Mouse (Mus musculus) frontal cortex, adult (tissue): ENCODE measurements around the gene Mras.

Experiments
- ATAC-seq: cut with Nextera tagmentation; 2 replicates; pipeline ENCODE4 v1.9.2; 2017; ENCODE audit warnings: mild to moderate bottlenecking, moderate library complexity, mixed read lengths; ENCODE audit not compliant: low TSS enrichment

Gene Mras

DNA sequence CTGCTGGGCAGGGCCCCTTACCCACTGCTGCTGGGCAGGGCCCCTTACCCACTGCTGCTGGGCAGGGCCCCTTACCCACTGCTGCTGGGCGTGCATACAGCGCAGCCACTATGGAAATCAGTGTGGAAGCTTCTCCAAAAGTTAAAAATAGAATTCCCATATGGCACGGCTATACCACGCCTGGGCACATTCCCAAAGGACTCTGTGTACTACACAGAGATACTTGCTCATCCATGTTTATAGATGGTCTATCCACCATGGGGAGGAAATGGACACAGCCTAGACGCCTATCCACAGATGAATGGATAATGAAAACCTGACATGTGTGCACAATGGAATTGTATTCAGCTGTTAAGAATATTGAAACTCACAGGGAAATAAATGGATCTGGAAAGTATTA, 3.8 kb upstream of the Mras start:
- peak; percentile 32 for ATAC-seq

DNA sequence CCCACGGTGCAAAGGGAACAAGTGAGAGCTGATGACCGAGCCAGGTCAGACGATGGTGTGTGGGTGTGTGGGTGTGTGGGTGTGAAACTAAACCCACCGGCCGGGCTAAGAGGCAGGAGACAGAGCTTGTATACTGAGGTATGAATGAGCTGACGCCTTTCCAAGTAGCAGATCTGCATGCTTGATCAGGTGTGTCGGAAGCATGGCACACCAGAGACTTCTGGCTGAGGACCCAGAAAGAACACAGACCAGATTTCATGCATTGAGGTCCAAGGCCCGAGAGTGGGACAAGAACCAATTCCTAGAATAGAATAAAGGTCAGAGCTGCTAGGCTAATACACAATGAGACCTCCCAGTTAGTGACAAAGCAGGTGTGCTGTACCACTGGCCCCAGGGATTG, 1.9 kb upstream of the Mras start:
- ATAC-seq: no peak

DNA sequence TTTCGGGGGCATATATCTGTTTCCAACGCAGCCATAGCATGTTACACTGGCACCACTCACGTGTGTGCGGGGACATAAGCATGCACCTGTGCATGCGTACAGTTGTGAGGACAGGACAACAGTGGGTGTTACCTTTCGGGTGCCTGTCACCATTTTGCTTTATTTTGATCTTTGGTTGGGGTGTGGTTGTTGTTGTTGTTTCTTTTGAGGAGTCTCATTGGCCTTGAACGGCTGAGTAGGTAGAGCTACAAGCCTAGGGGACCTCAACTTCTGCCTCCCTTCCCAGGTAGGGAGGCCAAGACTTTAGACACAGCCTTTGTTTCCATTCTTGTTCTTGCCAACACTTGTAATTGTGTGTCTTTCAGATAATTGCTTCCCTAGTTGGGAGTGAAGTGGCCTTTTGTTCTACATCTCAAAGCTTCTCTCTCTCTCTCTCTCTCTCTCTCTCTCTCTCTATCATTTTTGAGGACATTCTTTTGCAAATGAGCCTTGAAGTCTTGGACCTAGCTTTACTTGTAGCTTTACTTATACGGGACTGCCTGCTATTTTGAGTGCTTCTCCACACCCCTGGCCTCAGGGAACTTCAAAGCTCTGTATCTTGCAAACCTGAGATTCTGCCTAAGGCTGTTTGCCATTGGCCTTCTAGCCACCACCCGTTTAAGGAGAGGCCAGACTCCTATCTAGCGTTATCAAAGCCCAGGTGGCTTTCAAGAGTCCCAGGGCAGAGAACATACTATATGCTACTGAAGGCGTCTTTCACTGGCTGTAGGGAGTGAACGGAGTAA, 792 bp upstream of the Mras start:
- no peak for ATAC-seq

GRCm38 (mm10) chr9:99436182-99437030, 775 bp downstream of the Mras start:
- peak; percentile 46 for ATAC-seq

GRCm38 (mm10) chr9:99435619-99436181, 1.5 kb downstream of the Mras start:
- ATAC-seq: no peak

DNA sequence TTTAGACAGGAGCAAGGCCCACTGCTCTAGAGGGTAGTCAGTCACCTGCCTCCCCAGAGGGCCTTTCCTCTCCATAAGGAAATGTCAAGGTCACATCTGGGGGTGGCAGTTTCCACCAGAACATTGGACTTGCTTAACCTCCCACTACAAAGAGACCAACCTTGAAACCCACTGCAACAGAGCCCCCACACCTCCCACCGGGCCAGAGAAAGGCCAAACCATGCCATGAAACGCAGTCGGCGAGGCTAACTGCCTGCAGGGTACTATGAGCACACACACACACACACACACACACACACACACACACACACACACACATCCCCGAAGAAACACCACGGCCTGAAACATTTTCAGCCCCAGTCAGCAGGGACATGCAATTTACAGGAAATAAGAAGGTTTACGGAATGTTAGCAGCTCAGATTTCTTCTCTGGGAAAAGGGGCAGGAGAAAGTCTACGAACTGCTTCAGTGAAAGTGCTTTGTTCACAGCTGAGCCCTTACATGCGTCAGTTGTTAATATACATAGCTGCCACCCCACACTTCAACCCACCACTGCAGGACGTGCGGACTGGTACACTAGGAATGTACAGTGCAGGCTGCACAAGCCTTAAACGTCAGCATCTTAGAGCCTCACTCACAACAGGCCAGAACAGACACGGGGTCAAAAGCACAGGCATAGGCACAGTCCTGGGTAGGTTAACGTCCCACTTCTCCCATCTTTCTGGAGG, 2.1 kb downstream of the Mras start:
- ATAC-seq: peak; percentile 42

DNA sequence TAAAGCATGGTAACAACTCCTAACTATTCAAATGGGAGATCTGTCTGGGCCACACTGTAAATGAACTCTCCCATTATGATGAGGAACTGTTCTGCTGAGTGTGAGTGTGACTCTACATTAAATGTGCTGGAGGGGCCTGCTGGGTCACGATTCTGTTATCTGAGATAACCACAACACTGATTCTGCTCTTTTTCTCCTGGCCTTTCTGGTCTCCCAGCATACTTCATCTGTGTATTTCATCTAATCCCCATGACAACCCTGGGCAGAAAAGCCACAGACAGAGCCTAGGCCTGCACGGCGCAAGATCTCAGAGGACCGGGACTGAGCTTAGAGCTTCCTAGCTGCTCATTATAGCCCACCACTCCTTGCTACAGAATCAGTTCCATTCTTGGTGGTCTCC, 4.7 kb downstream of the Mras start:
- ATAC-seq: no peak

DNA sequence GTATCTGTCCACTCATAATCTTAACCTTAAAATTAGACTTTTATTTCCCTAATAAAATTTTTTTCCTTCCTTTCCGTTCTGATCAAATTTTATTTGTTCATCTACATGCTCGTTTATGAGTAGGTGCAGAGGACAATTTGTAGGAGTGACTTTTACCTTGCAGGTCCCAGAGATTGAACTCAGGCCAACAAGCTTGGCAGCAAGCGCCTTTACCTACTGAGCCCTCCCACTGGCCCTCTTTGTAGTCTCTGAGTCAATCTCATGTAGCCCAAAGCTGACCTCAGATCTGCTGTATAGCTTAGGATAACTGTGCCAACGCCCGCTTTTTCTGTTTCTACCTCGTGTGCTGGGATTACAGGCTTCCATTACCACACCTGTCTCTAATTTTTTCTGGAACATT, 5.2 kb downstream of the Mras start:
- ATAC-seq: no peak

- ATAC-seq: peak; percentile 21
Observed at GRCm38 (mm10) chr9:99431346-99431745, 5.8 kb downstream of the Mras start.

DNA sequence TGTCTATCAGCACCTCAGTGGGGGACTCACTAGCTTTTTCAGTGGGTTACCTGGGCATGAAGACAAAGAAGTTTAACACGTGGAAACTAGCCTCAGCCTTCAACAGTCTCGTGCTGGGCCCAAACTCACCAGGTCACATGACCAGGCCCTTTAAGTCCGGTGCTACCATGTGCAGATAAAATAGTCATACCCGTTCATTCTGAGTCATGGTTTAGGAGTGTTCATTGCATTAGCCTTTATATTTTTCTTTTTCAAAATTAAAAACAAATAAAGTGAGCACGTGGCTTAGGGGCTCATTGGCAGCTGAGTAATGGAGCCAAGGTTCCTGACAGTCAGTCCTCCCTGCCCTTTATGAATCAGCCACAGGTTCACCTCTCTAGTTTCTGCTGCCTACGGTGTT, 6.4 kb downstream of the Mras start:
- ATAC-seq: no peak

- ATAC-seq: peak; percentile 39
Observed at GRCm38 (mm10) chr9:99429845-99430244, 7.3 kb downstream of the Mras start.

- peak; percentile 41 for ATAC-seq
Observed at GRCm38 (mm10) chr9:99428601-99429331, 8.4 kb downstream of the Mras start.

GRCm38 (mm10) chr9:99425262-99425661, 11.9 kb downstream of the Mras start:
- no peak for ATAC-seq

DNA sequence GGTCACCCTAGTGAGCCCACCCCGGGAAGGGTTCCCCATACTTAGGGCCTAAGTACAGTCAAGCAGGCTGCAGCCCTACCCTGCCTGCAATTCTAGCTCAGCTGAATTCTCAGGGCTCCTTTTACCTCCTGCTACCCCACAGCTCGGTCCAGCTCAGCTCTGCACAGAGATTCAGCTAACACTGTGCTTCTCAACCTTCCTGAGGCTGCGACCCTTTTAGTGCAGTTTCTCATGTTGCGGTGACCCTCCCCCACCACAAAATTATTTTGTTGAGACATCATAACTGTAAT, 12.7 kb downstream of the Mras start:
- no peak for ATAC-seq

DNA sequence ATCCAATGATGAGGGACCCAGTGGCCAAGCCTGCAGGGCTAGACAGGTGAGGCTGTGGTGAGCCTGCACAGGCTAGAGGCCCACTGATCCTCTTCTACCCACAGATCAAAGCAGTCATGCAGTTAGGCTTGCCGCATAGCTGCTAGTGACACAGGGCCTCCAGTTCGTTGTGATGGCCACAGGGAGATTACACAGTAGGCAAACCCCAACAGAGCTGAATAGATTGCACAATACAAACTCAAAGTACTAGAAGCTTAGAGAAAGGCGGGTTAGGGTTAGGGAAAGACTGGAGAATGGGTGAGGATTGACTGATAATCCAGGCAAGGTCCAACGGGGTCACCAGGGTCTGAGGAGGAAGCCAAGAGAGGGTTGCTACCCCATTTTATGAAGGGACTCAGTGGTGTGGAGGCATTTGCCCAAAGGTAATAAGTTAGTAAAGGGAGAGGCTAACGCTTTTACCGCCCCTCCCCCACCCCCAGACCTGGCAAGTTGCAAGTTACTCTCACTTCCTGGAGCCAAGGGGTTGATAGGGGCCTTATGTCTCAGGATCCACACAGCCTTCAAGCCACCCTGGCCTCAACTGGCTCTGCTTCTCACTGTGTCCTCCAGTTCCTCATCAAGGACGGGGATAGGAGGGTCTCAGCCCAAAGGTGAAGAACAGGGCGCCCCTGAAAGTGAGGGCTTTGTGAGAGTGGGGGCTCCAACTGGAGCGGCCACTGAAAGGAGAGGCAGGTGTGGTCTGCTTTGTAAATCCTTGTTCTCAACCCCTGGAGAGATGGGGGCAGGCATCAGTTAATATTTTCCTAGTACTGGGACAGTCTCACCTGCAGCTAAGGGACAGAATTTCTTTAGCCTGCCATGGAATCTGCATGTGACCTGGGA, 13.2 kb downstream of the Mras start:
- no peak for ATAC-seq

DNA sequence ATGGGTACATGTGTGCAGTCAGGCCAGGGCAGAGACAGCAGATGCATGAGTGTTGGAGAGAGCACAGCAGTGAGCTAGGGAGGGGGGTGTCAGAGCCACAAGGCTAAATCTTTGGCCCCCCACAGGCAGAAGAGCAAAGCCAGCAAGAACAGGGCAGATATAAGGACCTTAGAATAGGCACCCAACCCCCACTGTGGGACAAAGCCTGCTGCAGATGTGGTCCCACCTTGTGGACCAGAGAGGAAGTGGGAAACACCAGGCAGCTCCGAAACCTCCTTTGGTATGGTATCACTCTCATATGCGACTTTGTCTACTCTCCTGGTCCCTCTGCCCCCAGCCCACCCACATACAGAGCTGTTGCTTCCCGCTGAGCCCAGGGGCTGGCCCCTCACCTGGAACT, 15.3 kb downstream of the Mras start:
- no peak for ATAC-seq

- no peak for ATAC-seq
Observed at GRCm38 (mm10) chr9:99419951-99420701, 17.1 kb downstream of the Mras start.

DNA sequence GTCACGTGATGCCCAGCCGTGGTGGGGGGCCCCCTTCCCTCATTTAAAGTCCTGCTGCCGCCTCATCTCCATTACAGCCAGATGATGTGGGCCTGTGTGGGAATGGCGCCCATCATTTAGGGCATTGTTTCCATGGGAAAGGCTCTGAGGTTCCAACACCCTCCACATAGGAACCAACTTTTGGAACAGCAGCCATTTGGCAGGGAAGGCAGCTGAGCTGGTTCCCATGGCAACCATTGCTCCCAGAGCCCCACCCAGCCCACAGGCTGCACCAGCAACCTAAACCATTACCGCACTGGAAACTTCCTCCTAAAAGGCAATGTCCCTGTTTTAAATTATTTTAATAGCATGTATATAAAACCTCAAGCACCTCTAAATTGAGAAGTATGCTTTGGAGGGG, 18.8 kb downstream of the Mras start:
- ATAC-seq: peak; percentile 70

DNA sequence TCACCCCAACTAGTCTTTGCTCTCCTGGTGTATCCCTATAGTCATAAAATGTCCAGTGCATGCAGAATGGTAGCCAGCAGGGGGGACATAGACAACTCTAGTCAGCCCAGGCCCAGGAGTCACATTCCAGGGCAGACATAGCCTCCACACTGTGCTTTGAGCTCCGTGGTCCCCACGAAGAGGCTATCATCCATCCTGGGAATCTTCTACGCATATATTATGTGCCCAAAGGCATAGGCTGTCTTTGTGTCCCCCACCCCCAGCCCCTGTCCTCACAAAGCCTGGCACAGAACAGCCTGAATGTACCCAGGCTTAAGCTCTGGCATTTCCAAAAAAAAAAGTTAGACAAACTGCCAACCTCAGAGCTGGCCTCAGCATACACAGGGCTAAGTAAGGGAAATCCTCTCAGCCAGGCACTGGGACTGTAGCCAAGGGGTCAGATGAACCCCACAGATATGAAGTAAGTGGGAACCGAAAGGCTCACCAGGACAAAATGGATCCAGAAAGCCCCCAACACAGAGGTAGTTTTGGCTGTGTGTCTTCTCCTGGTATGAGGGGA, 19.8 kb downstream of the Mras start:
- ATAC-seq: no peak

DNA sequence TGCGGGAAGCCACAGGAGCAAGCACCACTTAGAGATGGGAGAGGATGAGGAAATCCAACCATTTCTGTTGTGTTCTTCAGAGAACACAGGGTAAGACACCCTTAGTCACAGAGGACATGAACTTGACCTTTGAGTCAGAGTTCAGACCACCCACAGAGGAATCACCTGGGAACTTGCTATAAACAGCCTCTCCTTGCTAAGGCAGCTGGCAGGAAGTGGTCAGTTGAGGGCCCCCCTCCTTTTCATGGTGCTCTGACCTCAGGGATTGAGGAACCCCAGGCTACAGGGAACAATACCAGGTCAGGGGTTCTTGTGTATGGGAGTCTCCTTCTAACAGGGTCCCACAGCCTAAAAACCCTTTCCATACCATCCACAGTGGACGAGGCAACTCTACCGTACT, 20.4 kb downstream of the Mras start:
- ATAC-seq: no peak
